Mouse (Mus musculus): Measurements from ENCODE around the gene Irf2bp2. TPM values are rescaled to one million over a fixed set of nuclear protein-coding genes. Genes with fewer than 3 reads are reported as not detected.

Irf2bp2 gene
- polyA plus RNA-seq, 1 experiment from 2014 or later = 7.7 TPM

DNA sequence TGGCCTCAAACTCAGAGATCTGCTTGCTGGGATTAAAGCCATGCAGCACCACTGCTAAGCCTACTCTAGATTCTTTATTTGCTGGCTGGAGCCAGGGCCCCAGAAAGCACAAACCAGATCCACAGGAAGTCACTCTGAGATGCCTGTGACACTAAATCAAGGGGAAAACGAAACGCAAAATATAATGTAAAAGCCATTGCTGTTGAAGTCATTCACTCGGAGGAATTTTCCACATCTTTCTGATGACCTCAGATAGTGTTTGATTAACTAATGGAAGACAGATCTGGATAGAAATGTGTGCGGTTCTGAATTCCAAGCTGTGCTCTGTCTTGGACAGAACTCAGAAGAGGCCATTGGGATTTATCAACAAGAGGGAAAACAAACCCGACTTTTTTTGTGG, 22.9 kb upstream of the Irf2bp2 start:
- Histone ChIP-seq H3K9ac (replicated peaks) (no peak overlapping the region), H3K27me3 (no peaks in the 10 kb centered on the region), H3K4me1 (no peaks in the 10 kb centered on the region), H3K9me3 (no peaks in the 10 kb centered on the region), H3K4me3 (no peak overlapping the region), H3K36me3 (no peaks in the 10 kb centered on the region), H3K4me2 (replicated peaks) (no peak overlapping the region), H3K27ac (replicated peaks) (no peak overlapping the region)
- WGBS = 85% methylated on average over 5 of the region's 5 CpGs
- no peak for ATAC-seq (ENCODE audit: low FRiP score, low read depth)

DNA sequence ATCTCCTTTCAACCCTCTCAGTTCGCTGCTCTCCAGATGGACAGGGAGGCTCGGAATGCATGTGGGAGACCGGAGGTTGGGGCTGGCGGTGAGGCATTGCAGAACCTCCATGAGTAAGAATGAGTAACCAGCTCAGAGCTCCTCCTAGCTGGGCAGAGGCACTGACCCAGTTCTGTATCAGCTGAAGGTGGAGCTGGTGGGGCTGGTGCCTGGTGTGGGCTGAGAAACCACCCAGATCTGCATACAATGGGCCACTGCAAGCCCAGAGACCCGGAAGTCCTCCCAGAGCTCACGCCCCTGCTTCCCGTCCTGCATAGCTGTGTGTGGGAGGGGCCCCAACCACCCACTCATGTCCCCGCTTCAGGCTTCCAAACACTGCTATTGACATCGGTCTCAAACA, 22.0 kb upstream of the Irf2bp2 start:
- Histone ChIP-seq H3K27ac (replicated peaks) (no peak overlapping the region), H3K9me3 (no peaks in the 10 kb centered on the region), H3K9ac (replicated peaks) (no peak overlapping the region), H3K36me3 (no peaks in the 10 kb centered on the region), H3K4me3 (no peak overlapping the region), H3K4me2 (replicated peaks) (no peak overlapping the region), H3K27me3 (no peaks in the 10 kb centered on the region), H3K4me1 (0 out of 2 replicates have a peak, but pooled peaks cover 2% of the 10 kb centered on the region)
- 81% methylated on average over 9 of the region's 9 CpGs for WGBS
- ATAC-seq (ENCODE audit: low FRiP score, low read depth) = no peak

DNA sequence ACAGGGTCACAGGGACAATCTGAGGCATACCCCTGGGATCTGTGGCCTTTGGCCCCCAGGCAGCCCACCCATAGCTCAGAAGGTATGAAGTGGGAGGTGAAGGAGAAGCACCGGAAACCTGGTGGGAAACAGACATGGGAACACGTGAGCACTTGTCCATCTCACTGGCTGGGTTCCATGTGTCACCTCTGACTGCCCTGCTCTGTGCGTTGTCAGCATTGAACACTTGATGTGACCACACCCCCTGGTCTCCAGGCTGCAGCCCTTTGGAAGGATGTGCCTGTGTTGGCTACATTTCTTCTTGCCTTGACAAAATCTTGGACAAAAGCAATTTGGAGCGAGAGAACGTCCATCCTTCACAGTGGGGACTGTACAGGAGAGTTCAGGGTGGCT, 20.9 kb upstream of the Irf2bp2 start:
- H3K4me3 ChIP-seq = no peak overlapping the region
- H3K4me1 ChIP-seq = 0 out of 2 replicates have a peak, but pooled peaks cover 4% of the 10 kb centered on the region
- no peaks in the 10 kb centered on the region for H3K36me3 ChIP-seq
- ATAC-seq (ENCODE audit: low FRiP score, low read depth) = no peak
- H3K9me3 ChIP-seq = no peaks in the 10 kb centered on the region
- H3K4me2 ChIP-seq (replicated peaks) = no peak overlapping the region
- H3K27me3 ChIP-seq = no peaks in the 10 kb centered on the region
- no peak overlapping the region for H3K9ac ChIP-seq (replicated peaks)
- H3K27ac ChIP-seq (replicated peaks) = no peak overlapping the region
- WGBS = 82% methylated on average over 5 of the region's 5 CpGs

DNA sequence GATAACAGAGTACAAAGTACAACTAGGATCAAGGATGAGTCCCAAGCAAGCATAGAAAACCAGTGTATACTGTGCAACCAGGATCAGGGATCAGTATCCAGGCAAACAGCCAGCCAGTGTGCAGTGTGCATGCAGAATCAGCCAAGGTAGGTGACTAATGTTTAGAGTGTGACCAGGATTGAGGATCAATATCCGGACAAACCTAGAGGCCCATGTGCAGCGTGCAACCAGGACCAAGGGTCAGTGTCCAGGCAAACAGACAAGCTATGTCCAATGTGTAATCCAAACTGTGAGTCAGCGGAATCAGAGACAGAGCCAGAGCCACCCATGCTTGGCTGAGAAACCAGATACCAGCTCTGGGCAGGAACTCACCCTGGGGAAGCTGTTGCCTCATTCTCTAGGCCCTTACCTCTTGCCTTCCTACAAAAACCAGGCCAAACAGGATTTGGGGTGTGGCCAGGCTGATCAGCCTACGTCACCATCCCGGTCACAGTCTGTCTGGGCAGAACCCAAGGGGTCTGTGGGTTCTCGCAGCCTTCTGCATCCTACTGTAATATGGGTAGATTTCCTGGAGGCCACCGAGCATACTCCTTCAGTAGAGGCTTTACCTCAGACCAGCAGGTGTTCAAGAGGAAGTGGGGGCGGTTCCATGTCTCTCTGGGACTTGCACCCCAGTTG, 20.4 kb upstream of the Irf2bp2 start:
- H3K4me1 ChIP-seq = 0 out of 2 replicates have a peak, but pooled peaks cover 4% of the 10 kb centered on the region
- no peak overlapping the region for H3K4me3 ChIP-seq
- H3K4me2 ChIP-seq (replicated peaks) = no peak overlapping the region
- WGBS = 85% methylated on average over 8 of the region's 8 CpGs
- H3K27ac ChIP-seq (replicated peaks) = no peak overlapping the region
- H3K27me3 ChIP-seq = no peaks in the 10 kb centered on the region
- no peak for ATAC-seq (ENCODE audit: low FRiP score, low read depth)
- no peaks in the 10 kb centered on the region for H3K9me3 ChIP-seq
- H3K9ac ChIP-seq (replicated peaks) = no peak overlapping the region
- no peaks in the 10 kb centered on the region for H3K36me3 ChIP-seq

DNA sequence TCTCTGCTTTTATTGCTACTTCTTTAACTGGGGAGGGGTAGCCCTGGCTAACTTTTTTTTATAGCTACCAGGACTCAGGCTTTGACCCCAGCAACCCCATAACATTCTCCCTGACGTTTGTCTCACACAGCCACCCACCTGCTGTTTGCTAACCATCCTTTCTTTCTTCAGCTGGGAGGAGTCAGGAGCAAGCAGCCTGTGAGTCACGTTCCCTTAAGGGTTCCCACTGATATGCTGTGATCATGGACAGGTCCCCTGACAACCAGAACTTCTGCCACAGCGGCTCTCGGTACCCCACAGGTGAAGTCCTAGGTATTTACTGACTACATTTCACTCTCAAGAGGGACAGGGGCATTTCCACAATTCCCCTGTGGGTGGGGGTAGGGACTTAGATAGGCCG, 19.4 kb upstream of the Irf2bp2 start:
- ATAC-seq (ENCODE audit: low FRiP score, low read depth) = no peak
- Histone ChIP-seq H3K4me3 (no peak overlapping the region), H3K9ac (replicated peaks) (no peak overlapping the region), H3K9me3 (no peaks in the 10 kb centered on the region), H3K4me1 (0 out of 2 replicates have a peak, but pooled peaks cover 4% of the 10 kb centered on the region), H3K4me2 (replicated peaks) (no peak overlapping the region), H3K27ac (replicated peaks) (no peak overlapping the region), H3K27me3 (no peaks in the 10 kb centered on the region), H3K36me3 (no peaks in the 10 kb centered on the region)
- 61% methylated on average over 5 of the region's 5 CpGs for WGBS

DNA sequence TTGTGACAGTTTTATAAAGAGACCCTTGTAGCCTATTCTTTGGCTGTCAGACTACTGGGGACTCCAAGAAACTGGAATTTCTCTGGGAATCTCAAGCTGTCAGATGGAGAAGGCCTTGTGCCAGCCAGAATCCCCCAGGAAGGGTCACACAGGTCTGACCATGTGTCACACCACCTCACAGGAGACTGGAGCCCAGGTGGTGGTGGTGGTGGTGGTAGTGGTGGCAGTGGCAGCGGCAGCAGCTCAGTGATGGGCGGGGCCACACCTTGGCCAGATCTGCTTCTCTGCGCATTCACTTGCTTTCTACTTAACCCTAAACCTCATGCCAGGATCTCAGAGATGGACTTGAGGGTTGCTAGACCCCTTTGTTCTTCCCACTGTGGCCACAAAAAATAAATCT, 19.0 kb upstream of the Irf2bp2 start:
- 88% methylated on average over 3 of the region's 3 CpGs for WGBS
- Histone ChIP-seq H3K27me3 (no peaks in the 10 kb centered on the region), H3K4me1 (0 out of 2 replicates have a peak, but pooled peaks cover 4% of the 10 kb centered on the region), H3K36me3 (no peaks in the 10 kb centered on the region), H3K9me3 (no peaks in the 10 kb centered on the region), H3K27ac (replicated peaks) (no peak overlapping the region), H3K4me2 (replicated peaks) (no peak overlapping the region), H3K9ac (replicated peaks) (no peak overlapping the region), H3K4me3 (no peak overlapping the region)
- no peak for ATAC-seq (ENCODE audit: low FRiP score, low read depth)

DNA sequence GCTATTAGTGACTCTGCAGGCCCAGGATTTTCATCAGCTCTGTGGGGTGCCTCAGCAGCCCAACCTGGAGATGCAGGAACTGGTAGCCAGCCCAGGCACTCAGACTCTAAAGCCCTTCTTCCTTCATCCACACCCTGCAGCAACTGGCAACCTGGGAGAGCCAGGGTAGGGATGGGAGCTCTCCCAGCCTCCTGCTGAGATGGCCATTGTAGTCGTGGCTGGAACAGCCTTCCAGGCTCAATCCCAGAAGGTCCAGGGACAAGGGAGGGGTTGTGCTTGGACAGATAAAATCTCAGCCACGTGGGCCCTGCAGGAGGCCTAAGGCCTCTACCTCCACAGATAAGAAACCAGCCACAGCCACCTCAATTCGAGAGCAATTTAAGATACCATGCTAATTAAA, 16.9 kb upstream of the Irf2bp2 start:
- Histone ChIP-seq H3K9me3 (no peaks in the 10 kb centered on the region), H3K4me3 (no peak overlapping the region), H3K9ac (replicated peaks) (no peak overlapping the region), H3K4me2 (replicated peaks) (no peak overlapping the region), H3K36me3 (no peaks in the 10 kb centered on the region), H3K27me3 (no peaks in the 10 kb centered on the region), H3K4me1 (0 out of 2 replicates have a peak, but pooled peaks cover 8% of the 10 kb centered on the region), H3K27ac (replicated peaks) (no peak overlapping the region)
- WGBS = 9% methylated on average over 3 of the region's 3 CpGs
- ATAC-seq (ENCODE audit: low FRiP score, low read depth) = no peak

DNA sequence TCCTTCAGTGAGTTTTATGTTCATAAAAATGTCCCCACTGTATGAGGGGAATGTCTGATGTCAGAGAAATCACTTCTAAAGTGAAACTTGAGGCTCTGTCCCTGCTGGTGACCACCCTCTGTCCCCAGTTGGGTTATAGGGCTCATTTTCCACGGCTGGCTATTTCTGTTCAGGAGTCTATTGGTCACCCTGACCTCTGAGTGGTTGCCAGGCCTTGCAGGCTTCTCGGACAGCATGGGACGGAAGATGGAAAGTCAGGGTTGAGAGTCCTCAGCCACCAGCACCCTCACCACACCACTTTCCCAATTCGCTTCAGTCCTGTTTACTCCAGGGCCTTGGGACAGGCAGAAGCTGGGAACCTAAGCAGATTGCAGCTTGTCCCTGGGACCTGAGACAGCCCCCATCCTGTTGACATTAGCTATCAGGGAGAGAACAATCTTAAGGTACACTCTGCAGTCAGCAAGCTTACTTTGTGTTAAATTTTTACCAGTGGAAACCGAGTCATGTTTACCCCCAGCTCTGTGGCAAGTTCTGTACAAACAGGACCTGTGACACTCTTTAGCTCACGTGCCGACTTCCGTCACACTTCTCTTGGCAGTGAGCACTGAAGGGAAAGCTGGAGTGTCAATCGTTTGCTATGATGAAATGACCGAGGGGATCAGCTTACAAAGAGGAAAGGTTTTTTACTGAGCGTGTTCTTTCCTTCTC, 15.9 kb upstream of the Irf2bp2 start:
- Histone ChIP-seq H3K27ac (replicated peaks) (no peak overlapping the region), H3K36me3 (no peaks in the 10 kb centered on the region), H3K27me3 (no peaks in the 10 kb centered on the region), H3K4me2 (replicated peaks) (no peak overlapping the region), H3K9me3 (no peaks in the 10 kb centered on the region), H3K4me1 (0 out of 2 replicates have a peak, but pooled peaks cover 8% of the 10 kb centered on the region), H3K4me3 (no peak overlapping the region), H3K9ac (replicated peaks) (no peak overlapping the region)
- 86% methylated on average over 11 of the region's 11 CpGs for WGBS
- ATAC-seq (ENCODE audit: low FRiP score, low read depth) = no peak

DNA sequence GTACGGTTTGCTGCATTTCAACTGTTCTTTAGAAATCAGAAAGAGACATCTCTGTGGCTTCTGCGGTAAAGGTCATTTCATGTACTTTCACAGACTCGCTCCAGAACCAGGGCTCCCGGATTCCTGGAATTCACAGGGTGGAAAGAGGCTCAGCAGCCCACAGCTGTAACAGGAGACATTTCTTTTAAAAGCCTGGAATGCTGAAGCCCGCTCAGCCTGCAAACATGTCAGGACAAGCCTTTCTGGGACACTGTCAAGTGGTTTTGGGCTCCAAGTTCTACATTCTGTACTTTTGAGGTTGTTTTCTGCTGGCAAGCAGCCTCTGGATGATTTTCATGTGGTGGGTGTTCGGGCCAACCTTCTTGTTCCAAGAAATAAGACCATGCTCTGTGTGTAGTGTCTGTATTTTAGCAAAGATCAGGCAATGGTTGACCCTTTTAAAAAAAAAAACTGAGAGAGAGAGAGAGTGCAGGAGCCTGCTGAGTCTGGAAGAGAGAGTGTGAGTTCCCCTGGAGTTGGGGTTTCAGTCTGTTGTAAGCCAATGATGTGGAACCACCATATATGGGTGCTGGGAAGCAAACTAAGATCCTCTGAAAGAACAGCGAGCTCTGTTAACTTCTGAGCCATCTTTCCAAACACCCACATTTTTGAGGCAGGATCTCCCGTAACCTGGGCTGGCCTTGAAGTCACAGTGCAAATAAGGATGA, 9.6 kb upstream of the Irf2bp2 start:
- 35% methylated on average over 8 of the region's 8 CpGs for WGBS

DNA sequence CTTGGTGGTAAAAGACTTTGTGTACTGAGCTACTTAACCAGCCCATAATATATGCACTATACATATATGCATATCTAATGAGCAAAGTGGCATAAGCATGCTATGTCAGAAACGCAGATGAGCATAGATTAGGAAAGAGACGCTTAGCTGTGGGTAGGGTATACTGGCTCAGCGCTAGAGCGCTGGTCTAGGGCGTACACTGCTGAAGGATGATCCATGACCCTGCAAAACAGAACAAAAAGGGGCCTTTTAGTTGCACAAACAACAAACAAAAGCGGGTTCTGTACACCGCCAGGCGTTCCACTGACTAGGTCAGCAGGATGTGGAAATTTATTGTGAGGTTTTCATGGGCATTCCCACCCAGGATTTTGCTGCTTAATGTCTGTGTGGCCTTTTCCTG, 8.9 kb upstream of the Irf2bp2 start:
- Histone ChIP-seq H3K9me3 (no peaks in the 10 kb centered on the region), H3K27ac (replicated peaks) (no peak overlapping the region), H3K4me1 (peaks cover 40% of the 10 kb centered on the region), H3K36me3 (no peaks in the 10 kb centered on the region), H3K4me2 (replicated peaks) (no peak overlapping the region), H3K4me3 (no peak overlapping the region), H3K27me3 (peaks cover 4% of the 10 kb centered on the region; the same call in 1 of the 2 replicates), H3K9ac (replicated peaks) (no peak overlapping the region)
- 43% methylated on average over 8 of the region's 8 CpGs for WGBS
- 0 out of 2 replicates have a peak, but pooled peaks have one; percentile 30 for ATAC-seq (ENCODE audit: low FRiP score, low read depth)

More for the DNA sequence above, 9.6 kb upstream of the Irf2bp2 start:
- ATAC-seq (ENCODE audit: low FRiP score, low read depth) = no peak
- Histone ChIP-seq H3K9ac (replicated peaks) (no peak overlapping the region), H3K27me3 (peaks cover 4% of the 10 kb centered on the region; the same call in 1 of the 2 replicates), H3K9me3 (no peaks in the 10 kb centered on the region), H3K4me1 (peaks cover 32% of the 10 kb centered on the region), H3K4me2 (replicated peaks) (no peak overlapping the region), H3K36me3 (no peaks in the 10 kb centered on the region), H3K27ac (replicated peaks) (no peak overlapping the region), H3K4me3 (no peak overlapping the region)

DNA sequence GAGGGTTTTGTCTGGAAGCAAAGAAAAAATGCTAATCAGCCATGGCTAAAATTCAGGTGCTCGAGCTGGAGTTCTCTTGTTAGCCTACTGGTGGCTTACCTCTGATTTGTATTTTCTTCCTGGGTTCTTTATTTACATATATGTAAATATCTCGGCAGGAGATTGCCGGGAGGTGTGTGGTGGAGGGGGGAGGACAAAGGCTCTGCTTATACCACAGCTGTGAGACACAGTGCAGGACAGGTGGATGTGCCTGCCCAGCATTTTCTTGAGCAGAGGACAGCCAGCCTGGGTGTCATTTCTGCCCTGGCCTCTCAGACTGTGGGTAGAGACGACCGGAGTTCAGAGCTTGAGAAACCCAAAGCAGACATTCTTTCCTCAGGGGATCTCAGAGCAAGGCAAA, 7.5 kb upstream of the Irf2bp2 start:
- Histone ChIP-seq H3K27ac (replicated peaks) (no peak overlapping the region), H3K4me3 (no peak overlapping the region), H3K27me3 (peaks cover 4% of the 10 kb centered on the region; the same call in 1 of the 2 replicates), H3K4me2 (replicated peaks) (no peak overlapping the region), H3K9me3 (no peaks in the 10 kb centered on the region), H3K9ac (replicated peaks) (no peak overlapping the region), H3K36me3 (no peaks in the 10 kb centered on the region), H3K4me1 (peaks cover 49% of the 10 kb centered on the region)
- WGBS = 17% methylated on average over 5 of the region's 5 CpGs
- no peak for ATAC-seq (ENCODE audit: low FRiP score, low read depth)

DNA sequence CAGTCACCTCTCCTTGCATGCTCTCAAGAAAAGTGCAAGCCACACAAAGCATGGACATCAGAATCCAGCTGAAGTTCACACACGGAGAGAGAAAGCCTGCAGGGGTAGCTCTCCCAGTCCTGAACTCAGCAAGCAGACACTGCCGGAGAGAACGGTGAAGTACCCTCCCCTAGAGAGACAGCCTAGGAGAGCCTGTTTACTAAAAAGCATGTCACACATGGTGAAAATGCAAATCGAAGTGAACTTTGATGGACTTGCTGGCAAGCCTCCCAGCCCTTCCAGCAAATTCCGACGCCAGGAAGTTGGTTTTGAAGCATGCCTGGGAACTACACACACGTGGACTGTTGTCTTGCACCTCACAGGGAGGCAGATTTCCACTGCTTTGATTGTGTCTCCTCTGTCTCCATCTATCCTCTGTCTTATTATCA, 7.0 kb upstream of the Irf2bp2 start:
- Histone ChIP-seq H3K9ac (replicated peaks) (0 out of 2 replicates have a peak overlapping the region, but pooled peaks have one; percentile 15), H3K4me1 (peaks cover 53% of the 10 kb centered on the region), H3K36me3 (no peaks in the 10 kb centered on the region), H3K9me3 (no peaks in the 10 kb centered on the region), H3K27ac (replicated peaks) (no peak overlapping the region), H3K27me3 (peaks cover 4% of the 10 kb centered on the region; the same call in 1 of the 2 replicates), H3K4me3 (no peak overlapping the region), H3K4me2 (replicated peaks) (no peak overlapping the region)
- ATAC-seq (ENCODE audit: low FRiP score, low read depth) = peak; percentile 32; the same call in 1 of the 2 replicates
- 13% methylated on average over 7 of the region's 7 CpGs for WGBS
